Mouse (Mus musculus): Measurements from ENCODE around the gene Klhl2.

DNA sequence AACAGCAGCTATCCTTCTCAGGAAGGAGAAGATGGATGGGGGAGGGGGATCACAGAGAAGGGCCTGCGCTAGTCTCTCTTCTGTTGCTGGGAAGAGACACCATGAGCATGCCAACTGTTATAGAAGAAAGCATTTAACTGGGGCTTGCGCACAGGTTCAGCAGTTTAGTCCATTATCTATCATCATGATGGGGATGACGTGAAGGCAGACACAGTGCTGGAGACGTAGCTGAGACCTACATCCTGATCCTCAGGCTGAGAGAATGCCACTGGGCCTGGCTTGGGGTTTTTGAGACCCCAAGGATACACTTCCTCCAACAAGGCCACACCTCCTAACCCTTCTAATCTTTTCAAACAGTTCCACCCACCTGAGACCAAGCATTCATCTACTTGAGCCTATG, 38.7 kb downstream of the Klhl2 start:
- no peak for TF ChIP-seq CTCF (IDR thresholded peaks at IDR 0.05; ENCODE audit: control insufficient read depth, insufficient read depth, insufficient replicate concordance, low read depth, low read length)
- no peak for TF ChIP-seq POLR2A (IDR thresholded peaks at IDR 0.05; ENCODE audit: control insufficient read depth, low read depth, low read length)

All from testis, adult 2 months (tissue).